Mouse (Mus musculus) bone marrow, adult 2 months (tissue): Measurements from ENCODE around the gene Sipa1l1.

Experiments used
- CTCF ChIP-seq: fragments of 200-500 bp; IDR thresholded peaks from 2 replicates; pipeline ENCODE4 v1.5.1; 2011; ENCODE audit warnings: low read length, control low read depth; ENCODE audit not compliant: control insufficient read depth, insufficient read depth
- POLR2A ChIP-seq: fragments of 200-500 bp; IDR thresholded peaks from 2 replicates; pipeline ENCODE4 v1.6.1; 2011; ENCODE audit warnings: low read depth, mild to moderate bottlenecking, control low read depth, low read length, borderline replicate concordance; ENCODE audit not compliant: control insufficient read depth

- TF ChIP-seq POLR2A (no peak), CTCF (no peak)
Measured at GRCm38 (mm10) chr12:82245219-82245618, 76.1 kb downstream of the Sipa1l1 start.
